Mouse (Mus musculus) intestine, embryonic 16.5 days (tissue): ENCODE measurements around the gene Prss29. TPM values are rescaled to one million over a fixed set of nuclear protein-coding genes. Genes with fewer than 3 reads are reported as not detected.

Experiments used
- ATAC-seq: fragments of 200-750 bp; cut with Nextera tagmentation; 2 replicates; pipeline ENCODE4 v1.8.0; 2017; ENCODE audit warnings: moderate TSS enrichment, moderate library complexity
- H3K27ac ChIP-seq: fragments of 300-500 bp; sonication (generic); 2 replicates; pipeline ENCODE4 v1.5.1; 2014; ENCODE audit warnings: mild to moderate bottlenecking, low read length
- H3K27me3 ChIP-seq: fragments of 300-500 bp; sonication (generic); replicated peaks from 2 replicates; pipeline ENCODE4 v1.6.1; 2014; ENCODE audit warnings: low read length, control low read depth, mixed read lengths; ENCODE audit not compliant: control insufficient read depth, insufficient read depth
- H3K36me3 ChIP-seq: fragments of 300-500 bp; sonication (generic); 2 replicates; pipeline ENCODE4 v1.6.1; 2014; ENCODE audit warnings: low read length, control low read depth; ENCODE audit not compliant: control insufficient read depth, insufficient read depth
- H3K4me1 ChIP-seq: fragments of 300-500 bp; sonication (generic); 2 replicates; pipeline ENCODE4 v1.6.1; 2014; ENCODE audit warnings: low read length, control low read depth, mixed read lengths; ENCODE audit not compliant: control insufficient read depth, insufficient read depth
- H3K4me2 ChIP-seq: fragments of 300-500 bp; sonication (generic); 2 replicates; pipeline ENCODE4 v1.6.1; 2014; ENCODE audit warnings: low read depth, low read length, control low read depth
- H3K4me3 ChIP-seq: fragments of 300-500 bp; sonication (generic); 2 replicates; pipeline ENCODE4 v1.5.1; 2014; ENCODE audit warnings: mild to moderate bottlenecking, low read length
- H3K9ac ChIP-seq: fragments of 300-500 bp; sonication (generic); 2 replicates; pipeline ENCODE4 v1.6.1; 2014; ENCODE audit warnings: low read depth, low read length
- H3K9me3 ChIP-seq: fragments of 300-500 bp; sonication (generic); 2 replicates; pipeline ENCODE4 v1.6.1; 2016; ENCODE audit warnings: low read length, control low read depth; ENCODE audit not compliant: control insufficient read depth
- WGBS: fragments of 180-500 bp; shearing (Covaris S2); extraction: QIAGEN DNeasy Blood & Tissue Kit; methylation state at CpG from one replicate; pipeline ENCODE4 v1.1.7; 2014; 5-methylcytosine and 5-hydroxymethylcytosine counted together
- polyA plus RNA-seq: library from polyadenylated mRNA; unstranded; fragments of >200 nt; fragmentation: Nextera tagmentation; extraction: Ambion mirVana; gene quantifications from 2 replicates; pipeline ENCODE4 v1.2.1, GENCODE M21; 2015

Prss29 gene
- polyA plus RNA-seq, 1 experiment from 2014 or later = not detected

DNA sequence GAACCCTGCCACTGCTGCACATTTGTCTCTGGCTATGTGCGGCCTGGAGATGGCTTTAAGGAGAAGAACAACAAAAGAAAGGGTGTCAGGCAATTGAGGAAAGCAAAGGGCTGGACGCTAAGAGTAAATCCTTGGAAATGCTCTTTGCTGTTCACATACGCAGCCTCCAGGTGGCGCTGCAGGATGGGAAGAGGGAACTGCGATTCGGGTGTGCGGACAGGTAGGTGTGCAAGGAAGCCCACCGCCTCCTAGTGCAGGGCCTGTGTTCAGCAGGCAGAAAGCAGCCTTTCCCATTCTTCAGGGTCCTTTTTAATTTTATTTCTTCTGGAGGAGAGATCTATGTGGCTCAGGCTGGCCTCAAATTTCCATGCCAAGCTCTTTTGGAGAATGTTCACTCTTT, 15.5 kb downstream of the Prss29 start:
- no peak overlapping the region for H3K27ac ChIP-seq
- WGBS = 3% methylated on average over 8 of the region's 8 CpGs
- H3K9ac ChIP-seq = no peak overlapping the region
- no peak overlapping the region for H3K4me2 ChIP-seq
- H3K9me3 ChIP-seq = no peaks in the 10 kb centered on the region
- H3K36me3 ChIP-seq = no peaks in the 10 kb centered on the region
- H3K4me3 ChIP-seq = no peak overlapping the region
- ATAC-seq = no peak
- no peaks in the 10 kb centered on the region for H3K4me1 ChIP-seq
- H3K27me3 ChIP-seq = no peaks in the 10 kb centered on the region

DNA sequence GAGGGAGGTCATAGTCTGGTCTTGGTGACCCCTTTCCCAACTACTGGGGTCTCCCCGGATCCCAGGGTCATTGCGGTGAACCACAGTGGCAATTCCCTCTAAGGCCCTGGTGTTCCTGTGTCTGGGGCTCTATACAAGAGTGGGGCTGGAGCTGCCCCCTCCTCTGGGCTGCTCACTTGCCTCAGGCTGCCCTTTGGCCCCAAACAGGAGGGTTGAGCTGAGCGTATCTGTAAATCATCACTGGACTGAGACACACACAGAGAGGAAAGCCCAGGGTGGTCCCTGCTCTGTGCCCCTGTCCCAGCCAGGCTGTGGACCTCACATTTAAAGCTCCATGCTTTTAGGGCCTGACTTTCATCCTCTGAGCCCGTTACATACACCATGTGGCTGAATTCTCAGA, 19.8 kb downstream of the Prss29 start:
- no peaks in the 10 kb centered on the region for H3K36me3 ChIP-seq
- no peak overlapping the region for H3K4me3 ChIP-seq
- no peak for ATAC-seq
- no peak overlapping the region for H3K27ac ChIP-seq
- H3K9me3 ChIP-seq = no peaks in the 10 kb centered on the region
- no peak overlapping the region for H3K9ac ChIP-seq
- H3K27me3 ChIP-seq = no peaks in the 10 kb centered on the region
- no peaks in the 10 kb centered on the region for H3K4me1 ChIP-seq
- 70% methylated on average over 4 of the region's 4 CpGs for WGBS
- no peak overlapping the region for H3K4me2 ChIP-seq

DNA sequence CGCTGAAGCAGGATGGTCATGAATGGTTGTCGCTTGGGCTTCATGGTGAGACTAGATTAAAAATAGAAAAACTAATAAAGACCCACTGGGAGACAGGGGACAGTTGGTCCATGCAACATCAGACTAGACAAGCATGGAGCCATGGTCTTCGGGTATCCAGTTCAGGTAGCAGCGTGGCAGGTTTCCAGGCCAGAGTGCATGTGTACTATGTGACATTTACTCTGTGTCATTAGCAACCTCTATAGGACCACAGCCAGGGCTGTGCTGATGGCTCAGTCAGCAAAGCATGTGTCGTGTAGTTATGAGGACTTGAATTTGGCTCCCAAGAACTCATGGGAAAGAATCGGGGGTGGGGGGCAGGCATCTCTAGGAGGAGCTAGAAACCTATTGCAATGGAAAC, 21.5 kb downstream of the Prss29 start:
- Histone ChIP-seq H3K27me3 (no peaks in the 10 kb centered on the region), H3K4me1 (no peaks in the 10 kb centered on the region), H3K27ac (no peak overlapping the region), H3K4me3 (no peak overlapping the region), H3K36me3 (no peaks in the 10 kb centered on the region), H3K4me2 (no peak overlapping the region), H3K9ac (no peak overlapping the region), H3K9me3 (no peaks in the 10 kb centered on the region)
- 83% methylated on average over 6 of the region's 6 CpGs for WGBS
- no peak for ATAC-seq

DNA sequence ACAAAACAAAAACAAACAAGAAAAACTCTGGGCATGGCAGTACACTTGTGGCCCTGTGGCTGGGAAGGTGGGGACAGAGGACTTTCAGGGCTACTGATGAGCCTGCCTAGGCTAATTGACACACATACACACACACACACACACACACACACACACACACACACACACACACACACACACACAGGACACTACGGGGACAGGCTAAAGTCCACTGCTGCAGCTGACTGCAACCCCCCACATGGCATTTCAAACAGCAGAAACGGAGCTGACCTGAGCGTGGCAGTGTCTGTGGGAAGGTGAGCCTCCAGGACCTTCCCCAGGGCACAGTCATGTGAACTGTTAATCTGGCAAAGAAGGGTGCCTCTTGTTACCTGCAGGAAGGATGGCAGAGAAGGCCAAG, 23.0 kb downstream of the Prss29 start:
- WGBS = 39% methylated on average over 3 of the region's 3 CpGs
- no peak overlapping the region for H3K4me2 ChIP-seq
- H3K36me3 ChIP-seq = no peaks in the 10 kb centered on the region
- H3K27me3 ChIP-seq = no peaks in the 10 kb centered on the region
- H3K9ac ChIP-seq = no peak overlapping the region
- no peaks in the 10 kb centered on the region for H3K4me1 ChIP-seq
- no peak overlapping the region for H3K4me3 ChIP-seq
- no peak for ATAC-seq
- no peak overlapping the region for H3K27ac ChIP-seq
- no peaks in the 10 kb centered on the region for H3K9me3 ChIP-seq

DNA sequence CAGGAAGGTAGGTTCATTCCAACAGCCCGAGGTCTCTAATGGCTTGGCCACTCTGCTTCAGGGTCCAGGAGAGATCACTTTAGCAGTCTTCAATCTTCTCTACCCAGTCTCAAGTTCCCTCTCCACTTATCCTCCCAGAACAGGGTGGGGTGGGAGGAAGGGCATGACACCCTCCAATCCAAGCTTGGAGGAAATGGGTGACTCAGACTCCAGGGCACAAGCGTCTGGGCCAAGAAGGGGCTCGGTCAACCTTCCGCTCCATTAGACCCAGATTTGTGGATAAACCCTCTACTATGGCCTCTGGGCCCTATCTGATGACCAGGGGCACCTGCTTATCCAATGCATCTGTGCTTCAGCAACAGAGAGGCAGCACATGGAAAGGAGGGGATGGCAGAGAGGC, 27.0 kb downstream of the Prss29 start, which contains the start of gene Tpsab1:
Tpsab1 (minus strand) TSS at position 101 of the 400 bp plus-strand sequence.
- 97% methylated on average over 4 of the region's 4 CpGs for WGBS
- no peak for ATAC-seq
- H3K27ac ChIP-seq = no peak within 1 kb of the TSS
- no peak within 1 kb of the TSS for H3K4me2 ChIP-seq
- no peaks in the 10 kb centered on the region for H3K9me3 ChIP-seq
- no peak within 1 kb of the TSS for H3K9ac ChIP-seq
- H3K4me1 ChIP-seq = no peaks in the 10 kb centered on the region
- no peak within 1 kb of the TSS for H3K4me3 ChIP-seq
- no peaks in the 10 kb centered on the region for H3K27me3 ChIP-seq
- no peaks in the 10 kb centered on the region for H3K36me3 ChIP-seq

DNA sequence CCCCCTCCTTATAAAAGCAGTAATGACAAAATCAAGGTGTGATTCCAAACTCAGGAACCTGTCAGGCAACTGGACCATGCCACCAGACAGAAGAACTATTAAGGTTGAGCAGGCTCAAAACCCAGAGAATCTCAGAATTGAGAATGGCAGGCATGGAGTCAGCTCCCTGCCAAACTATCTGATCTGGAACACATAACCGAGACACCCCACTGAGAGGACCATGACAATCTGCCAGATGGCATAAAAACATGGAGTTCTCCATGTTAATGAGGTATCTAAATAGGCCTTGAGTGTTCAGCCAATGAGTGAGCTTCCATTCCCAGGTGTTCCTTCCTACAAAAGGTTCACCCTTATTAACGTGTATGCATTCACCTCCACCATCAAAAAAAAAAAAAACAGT, 42.8 kb downstream of the Prss29 start:
- no peaks in the 10 kb centered on the region for H3K4me1 ChIP-seq
- no peak for ATAC-seq
- H3K27me3 ChIP-seq = 0 out of 2 replicates have a peak, but pooled peaks cover under 1% of the 10 kb centered on the region
- H3K4me2 ChIP-seq = no peak overlapping the region
- H3K27ac ChIP-seq = no peak overlapping the region
- H3K9ac ChIP-seq = no peak overlapping the region
- 72% methylated on average over 2 of the region's 2 CpGs for WGBS
- H3K4me3 ChIP-seq = no peak overlapping the region
- no peaks in the 10 kb centered on the region for H3K9me3 ChIP-seq
- H3K36me3 ChIP-seq = no peaks in the 10 kb centered on the region

DNA sequence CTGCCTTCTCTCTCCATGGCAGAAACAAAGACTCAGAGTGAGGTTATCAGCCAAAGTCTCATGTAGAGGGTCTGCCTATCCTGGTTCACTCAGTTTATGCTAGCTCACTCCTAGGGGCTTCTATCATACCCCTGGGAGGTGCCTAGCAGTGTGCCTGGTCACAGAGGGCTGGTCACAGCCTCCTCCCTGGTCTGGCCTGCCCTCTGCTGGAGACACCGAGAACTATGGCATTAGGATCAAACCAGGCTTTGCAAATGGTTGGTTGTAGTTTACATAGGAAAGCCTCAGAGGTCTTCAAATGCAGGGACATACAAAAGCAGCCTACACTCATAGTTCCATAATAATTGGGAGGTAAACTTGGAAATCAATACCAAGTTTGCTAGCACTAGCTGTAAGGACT, 45.3 kb downstream of the Prss29 start:
- H3K4me1 ChIP-seq = no peaks in the 10 kb centered on the region
- no peaks in the 10 kb centered on the region for H3K36me3 ChIP-seq
- ATAC-seq = no peak
- WGBS = 0% methylated on average over 1 of the region's 1 CpGs
- no peak overlapping the region for H3K27ac ChIP-seq
- H3K9ac ChIP-seq = no peak overlapping the region
- H3K4me3 ChIP-seq = no peak overlapping the region
- no peaks in the 10 kb centered on the region for H3K9me3 ChIP-seq
- 0 out of 2 replicates have a peak, but pooled peaks cover 2% of the 10 kb centered on the region for H3K27me3 ChIP-seq
- H3K4me2 ChIP-seq = no peak overlapping the region

DNA sequence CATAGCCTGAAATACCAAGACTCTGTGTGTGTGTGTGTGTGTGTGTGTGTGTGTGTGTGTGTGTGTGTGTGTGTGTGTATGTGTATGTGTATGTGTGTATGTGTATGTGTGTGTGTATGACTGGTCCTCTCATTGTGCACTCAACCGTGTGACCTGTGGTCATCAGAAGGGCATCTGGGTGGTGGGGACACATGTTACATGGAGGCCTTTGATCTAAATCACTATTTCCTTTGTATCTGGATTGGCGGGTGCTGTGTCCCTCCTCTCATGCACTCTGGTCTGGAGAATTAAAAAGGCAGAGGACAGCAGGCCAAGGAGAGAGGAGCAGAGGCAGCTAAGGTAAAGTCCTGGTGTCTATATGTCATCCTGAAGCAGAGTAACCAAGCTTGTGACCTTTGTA, 47.6 kb downstream of the Prss29 start, which contains the start of gene Tpsb2:
Tpsb2 (plus strand) TSS at position 301 of the 400 bp plus-strand sequence.
- Histone ChIP-seq H3K36me3 (no peaks in the 10 kb centered on the region), H3K4me2 (no peak within 1 kb of the TSS), H3K9ac (no peak within 1 kb of the TSS), H3K4me3 (no peak within 1 kb of the TSS), H3K27ac (no peak within 1 kb of the TSS), H3K27me3 (0 out of 2 replicates have a peak, but pooled peaks cover 2% of the 10 kb centered on the region), H3K4me1 (no peaks in the 10 kb centered on the region), H3K9me3 (no peaks in the 10 kb centered on the region)
- 78% methylated on average over 2 of the region's 2 CpGs for WGBS
- ATAC-seq = no peak

DNA sequence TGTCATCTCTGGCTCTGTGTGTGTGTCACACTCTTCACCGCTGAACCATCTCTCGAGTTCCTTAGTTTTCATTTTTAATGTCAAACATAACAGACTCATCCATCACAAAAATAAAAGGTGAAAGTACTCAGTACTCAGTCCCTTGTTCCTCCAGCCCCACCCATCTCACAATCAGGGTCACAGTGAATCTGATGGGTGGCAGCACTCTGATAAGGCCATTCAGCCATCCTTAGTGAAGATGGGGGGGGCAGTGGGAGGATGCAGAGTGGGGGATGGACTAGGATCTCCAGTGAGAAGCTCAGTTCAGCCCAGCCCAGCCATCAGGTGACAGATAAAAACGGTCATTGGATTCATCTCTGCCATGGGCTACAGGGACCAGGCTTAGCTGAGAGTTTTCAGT, 50.5 kb downstream of the Prss29 start, which contains the start of gene Tpsg1:
Tpsg1 (plus strand) TSS at position 301 of the 400 bp plus-strand sequence.
- ATAC-seq = no peak
- 0 out of 2 replicates have a peak, but pooled peaks cover 2% of the 10 kb centered on the region for H3K27me3 ChIP-seq
- no peak within 1 kb of the TSS for H3K4me3 ChIP-seq
- WGBS = 72% methylated on average over 3 of the region's 3 CpGs
- no peaks in the 10 kb centered on the region for H3K9me3 ChIP-seq
- no peaks in the 10 kb centered on the region for H3K36me3 ChIP-seq
- no peak within 1 kb of the TSS for H3K9ac ChIP-seq
- no peak within 1 kb of the TSS for H3K27ac ChIP-seq
- 0 out of 2 replicates have a peak, but pooled peaks cover 2% of the 10 kb centered on the region for H3K4me1 ChIP-seq
- no peak within 1 kb of the TSS for H3K4me2 ChIP-seq
